Mouse (Mus musculus) CD4-positive, CD25-positive, alpha-beta regulatory T cell, adult 2 months (primary cell): ENCODE results near the gene Ripply2.

ENCODE experiments used
- DNase-seq: peaks from one replicate; pipeline ENCODE4 v3.0.0-alpha.2; 2012; ENCODE audit warnings: low read depth, low spot score

Gene Ripply2

GRCm38 (mm10) chr9:87025764-87026163 lies 10.4 kb downstream of the Ripply2 start:
- peak; percentile 13 for DNase-seq

- peak; percentile 79 for DNase-seq
Observed at GRCm38 (mm10) chr9:87027423-87028084, 12.2 kb downstream of the Ripply2 start.

- DNase-seq, result no peak
Observed at GRCm38 (mm10) chr9:87032196-87032595, 16.9 kb downstream of the Ripply2 start.

- no peak for DNase-seq
Observed at GRCm38 (mm10) chr9:87034831-87035580, 19.7 kb downstream of the Ripply2 start.

GRCm38 (mm10) chr9:87049425-87049824 lies 34.1 kb downstream of the Ripply2 start:
- DNase-seq, result no peak

- no peak for DNase-seq
Observed at GRCm38 (mm10) chr9:87055547-87056235, 40.4 kb downstream of the Ripply2 start.

- DNase-seq, result no peak
Observed at GRCm38 (mm10) chr9:87062337-87062736, 47.0 kb downstream of the Ripply2 start.

- no peak for DNase-seq
Observed at GRCm38 (mm10) chr9:87068160-87068559, 52.8 kb downstream of the Ripply2 start.
